ENCODE assay signal across 29 mouse cellular contexts in genomic region chr17:63622726-63623125, GRCm38 (mm10).
DNase-seq lines count a peak whose midpoint lies in the region; ATAC-seq and TF ChIP-seq lines count a peak whose summit lies in the region.
"Had no signal": no experiment of that assay in that cellular context is flagged by ENCODE, and none has a peak within 500 bp of the region (broad histone marks: within the 10 kb centered on the region; RNA-seq: fewer than 3 reads in every experiment).

No protein-coding gene starts in this region.

- no peaks in the 10 kb centered on the region for H3K79me3 ChIP-seq in C2C12 (ENCODE audit: low read depth)

- no peak overlapping the region for H3ac ChIP-seq in C2C12 (ENCODE audit: control insufficient read depth, insufficient read length, low read depth)

- H3K36me3 ChIP-seq in C2C12 (ENCODE audit: control insufficient read depth, insufficient read depth): no peaks in the 10 kb centered on the region
- H3K36me3 ChIP-seq in midbrain, embryonic 14.5 days (ENCODE audit: control insufficient read depth, insufficient read depth, low read length): no peaks in the 10 kb centered on the region
- H3K36me3 ChIP-seq: embryonic facial prominence, embryonic 12.5 days; embryonic facial prominence, embryonic 15.5 days; heart, embryonic 10.5 days; heart, embryonic 13.5 days had no signal

- no peak overlapping the region for H3K4me2 ChIP-seq in midbrain, embryonic 14.5 days (ENCODE audit: low read length)
- H3K4me2 ChIP-seq: embryonic facial prominence, embryonic 12.5 days; embryonic facial prominence, embryonic 15.5 days; forebrain, embryonic 13.5 days; heart, embryonic 13.5 days; hindbrain, embryonic 14.5 days had no signal

- H3K27me3 ChIP-seq in C2C12 (ENCODE audit: control insufficient read depth, insufficient read depth, insufficient read length): no peaks in the 10 kb centered on the region
- no peaks in the 10 kb centered on the region for H3K27me3 ChIP-seq in midbrain, embryonic 14.5 days (ENCODE audit: control insufficient read depth, insufficient read depth, low read length)
- H3K27me3 ChIP-seq: embryonic facial prominence, embryonic 12.5 days; embryonic facial prominence, embryonic 15.5 days; forebrain, embryonic 13.5 days; heart, embryonic 13.5 days had no signal

- ATAC-seq in midbrain, embryonic 14.5 days (ENCODE audit: low FRiP score, low TSS enrichment): no peak
- no peak for ATAC-seq in erythroid progenitor cell, adult 5-6 weeks (replicated peaks; ENCODE audit: low FRiP score, poor library complexity, severe bottlenecking)
- ATAC-seq: CD4-positive, CD25-positive, alpha-beta regulatory T cell, adult 4 months; forebrain, embryonic 13.5 days; forebrain, embryonic 16.5 days; hindbrain, postnatal 0 days; inflammation-experienced regulatory T-cells, adult 6 months; intestine, embryonic 16.5 days had no signal

- no peaks in the 10 kb centered on the region for H3K4me1 ChIP-seq in midbrain, embryonic 14.5 days (ENCODE audit: control insufficient read depth, insufficient read depth, low read length)
- H3K4me1 ChIP-seq: embryonic facial prominence, embryonic 12.5 days; embryonic facial prominence, embryonic 15.5 days; forebrain, embryonic 13.5 days; heart, embryonic 10.5 days; heart, embryonic 13.5 days had no signal

- no peaks in the 10 kb centered on the region for H3K79me2 ChIP-seq in C2C12 (ENCODE audit: control insufficient read depth, insufficient read depth)

- WGBS in midbrain, embryonic 14.5 days: 12% methylated on average over 3 of the region's 3 CpGs

- no peak overlapping the region for H3K27ac ChIP-seq in midbrain, embryonic 14.5 days (replicated peaks; ENCODE audit: low read depth, low read length)
- H3K27ac ChIP-seq: embryonic facial prominence, embryonic 12.5 days; embryonic facial prominence, embryonic 15.5 days; forebrain, embryonic 13.5 days; heart, adult 2 months; heart, embryonic 10.5 days; heart, embryonic 13.5 days; hindbrain, embryonic 14.5 days; hindbrain, postnatal 0 days had no signal

- TF ChIP-seq CTCF in C2C12 (IDR thresholded peaks at IDR 0.05; ENCODE audit: control insufficient read depth, insufficient read depth, insufficient read length): no peak

- peak; percentile 60 for DNase-seq in Muller cell, postnatal 12 days (ENCODE audit: inconsistent ontology term)
- peak; percentile 7 for DNase-seq in ZHBTc4 (ENCODE audit: low read depth, low spot score)
- no peak for DNase-seq in midbrain, embryonic 14.5 days
- no peak for DNase-seq in cerebellum, adult 9-11 months
- DNase-seq: adrenal gland, adult 2 months; adrenal gland, postnatal 14 days; B cell, adult 2 months; cerebellum, adult 11-12 months; cerebellum, adult 9-10 months; cerebellum, postnatal 25 days; gastrocnemius, postnatal 10 days; gastrocnemius, postnatal 36 days; heart, adult 2 months; heart, postnatal 14 days; heart, postnatal 4 days; kidney, adult 18-20 months had no signal

- H3K4me3 ChIP-seq in C2C12 (ENCODE audit: insufficient read depth, poor library complexity, severe bottlenecking): no peak overlapping the region
- H3K4me3 ChIP-seq in midbrain, embryonic 14.5 days (replicated peaks; ENCODE audit: low read depth, low read length): no peak overlapping the region
- H3K4me3 ChIP-seq: embryonic facial prominence, embryonic 12.5 days; embryonic facial prominence, embryonic 15.5 days; forebrain, embryonic 13.5 days; heart, adult 2 months; heart, embryonic 10.5 days; heart, embryonic 13.5 days had no signal

- H3K9me3 ChIP-seq in midbrain, embryonic 14.5 days (ENCODE audit: control insufficient read depth, low read length): no peaks in the 10 kb centered on the region
- H3K9me3 ChIP-seq: embryonic facial prominence, embryonic 12.5 days; embryonic facial prominence, embryonic 15.5 days; forebrain, embryonic 13.5 days; heart, embryonic 10.5 days; heart, embryonic 13.5 days had no signal

- H3K9ac ChIP-seq in midbrain, embryonic 14.5 days (replicated peaks; ENCODE audit: low read length): no peak overlapping the region
- H3K9ac ChIP-seq: embryonic facial prominence, embryonic 12.5 days; embryonic facial prominence, embryonic 15.5 days; forebrain, embryonic 13.5 days; heart, embryonic 13.5 days; hindbrain, embryonic 14.5 days had no signal

TF ChIP-seq in C2C12, 6 proteins besides CTCF, POLR2A, EP300 and RAD21:
- TF ChIP-seq CEBPB (IDR thresholded peaks at IDR 0.05; ENCODE audit: low read depth) (no peak), USF1 (IDR thresholded peaks at IDR 0.05; ENCODE audit: low read depth) (peak; percentile 5)
TF ChIP-seq in C2C12: peak in this region for 1.

Comparison
In these comparisons a context has a peak if more than half of its experiments do, and no peak if none do; other contexts are left out.
1. DNase-seq: peak in Muller cell, postnatal 12 days (single experiment) and ZHBTc4 (single experiment); none in midbrain, embryonic 14.5 days (single experiment) and cerebellum, adult 9-11 months (single experiment).